Mouse (Mus musculus) gastrocnemius, postnatal 25 days (tissue): ENCODE results near the gene Tmem273. TPM values are rescaled to one million over a fixed set of nuclear protein-coding genes. Genes with fewer than 3 reads are reported as not detected.

Experiments used
- DNase-seq: peaks from one replicate; pipeline ENCODE4 v3.0.0; 2022
- total RNA-seq, 2 experiments: library from RNA; stranded (reverse); gene quantifications; 1 replicate in 1 of 2; 2 replicates in 1 of 2; pipeline ENCODE4 v1.2.3; 2021

The Tmem273 gene
- total RNA-seq, 2 experiments from 2014 or later: not detected

DNA sequence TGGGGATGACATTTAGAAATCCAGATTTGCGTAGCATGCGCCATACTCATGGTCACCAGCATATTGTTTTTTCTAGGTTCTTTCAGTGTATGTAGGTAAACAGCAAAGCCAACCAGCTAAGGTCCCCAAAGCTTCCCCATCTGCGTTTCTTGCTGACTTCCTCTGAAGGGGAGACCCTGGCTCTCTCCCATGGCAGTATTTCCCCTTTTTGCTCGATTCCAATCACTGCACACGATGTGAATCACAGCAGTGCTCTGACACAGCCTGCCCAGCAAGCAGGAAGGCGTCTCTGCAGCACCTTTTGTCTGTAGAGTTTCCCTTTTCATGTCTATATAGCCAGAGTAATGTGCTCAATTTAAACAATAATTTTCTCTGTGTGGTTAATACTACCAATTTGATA, 26.7 kb downstream of the Tmem273 start:
- DNase-seq: no peak

DNA sequence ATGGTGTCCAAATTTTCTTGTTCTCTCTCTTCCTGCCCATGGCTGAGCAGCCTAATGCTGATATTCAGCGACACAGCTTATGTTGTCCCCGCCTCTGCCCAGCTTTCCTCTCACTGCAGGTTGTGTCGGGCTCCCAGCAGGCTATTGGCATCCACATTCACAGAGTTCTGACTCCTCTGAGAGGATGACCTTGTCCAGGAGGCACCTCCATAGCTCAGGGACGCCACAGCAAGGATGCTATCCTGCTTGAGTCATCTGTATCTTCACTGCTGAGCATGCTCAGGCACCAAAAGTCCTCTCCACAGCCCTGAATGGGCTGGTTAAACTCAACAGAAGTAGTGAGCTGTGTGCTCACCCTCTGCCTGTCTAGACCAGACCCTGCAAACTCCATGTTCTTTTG, 29.2 kb downstream of the Tmem273 start:
- no peak for DNase-seq

DNA sequence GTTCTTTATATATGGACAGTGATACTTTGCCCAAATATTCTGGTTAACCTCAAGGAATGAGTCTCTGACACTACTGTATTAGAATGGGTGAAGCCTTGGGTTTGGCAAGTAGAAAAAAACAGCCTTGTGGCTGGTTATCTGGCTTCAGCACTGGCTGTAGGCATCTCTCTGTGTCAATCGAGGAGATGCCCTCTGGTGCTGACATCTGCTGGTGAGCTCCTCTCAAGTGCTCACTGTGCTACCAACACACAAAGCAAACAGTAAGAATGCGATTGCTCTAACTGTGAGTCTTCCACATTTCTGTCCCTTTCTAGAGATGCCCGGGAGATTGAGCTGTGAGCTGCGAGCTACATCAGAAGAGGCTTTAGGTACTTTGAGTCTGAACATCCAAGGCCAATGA, 30.8 kb downstream of the Tmem273 start:
- DNase-seq: no peak

DNA sequence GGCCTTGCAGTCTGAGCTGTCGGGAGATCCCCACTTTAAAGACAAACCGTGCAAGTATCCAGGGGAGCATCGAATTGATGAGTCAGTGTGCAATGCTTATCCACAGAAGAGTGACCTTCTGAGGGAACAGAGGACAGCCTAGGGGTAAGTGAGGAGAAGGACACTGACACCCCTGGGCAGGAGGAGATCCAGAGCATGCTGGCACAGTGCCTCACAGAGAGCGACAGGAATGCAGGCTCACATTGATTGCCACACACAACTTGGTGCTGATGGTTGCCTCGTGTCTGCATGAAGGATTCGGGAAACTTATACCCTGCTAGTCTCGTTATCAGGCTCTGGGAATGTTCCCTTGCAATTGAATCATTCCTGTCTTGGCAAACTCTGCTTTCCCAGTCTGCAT, 31.5 kb downstream of the Tmem273 start:
- DNase-seq: no peak

DNA sequence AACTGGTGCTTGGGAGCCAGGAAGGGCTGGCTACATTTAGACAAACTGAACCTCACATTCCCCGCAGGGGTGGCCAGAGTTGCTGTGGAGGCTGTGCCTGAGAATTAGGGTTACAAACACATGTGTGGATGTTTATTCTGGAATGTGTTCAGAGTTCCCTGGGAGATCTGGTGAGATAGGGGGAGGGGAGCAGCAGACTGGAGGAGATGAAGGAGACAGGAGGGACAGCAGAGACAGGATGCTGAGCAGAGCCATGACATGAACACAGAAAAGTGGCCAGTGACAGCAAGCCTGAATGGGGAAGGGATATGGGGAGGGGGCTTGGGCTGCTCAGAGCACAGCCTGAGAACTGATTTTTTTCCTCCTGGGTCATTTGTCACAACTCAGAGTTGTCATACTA, 33.5 kb downstream of the Tmem273 start:
- no peak for DNase-seq

DNA sequence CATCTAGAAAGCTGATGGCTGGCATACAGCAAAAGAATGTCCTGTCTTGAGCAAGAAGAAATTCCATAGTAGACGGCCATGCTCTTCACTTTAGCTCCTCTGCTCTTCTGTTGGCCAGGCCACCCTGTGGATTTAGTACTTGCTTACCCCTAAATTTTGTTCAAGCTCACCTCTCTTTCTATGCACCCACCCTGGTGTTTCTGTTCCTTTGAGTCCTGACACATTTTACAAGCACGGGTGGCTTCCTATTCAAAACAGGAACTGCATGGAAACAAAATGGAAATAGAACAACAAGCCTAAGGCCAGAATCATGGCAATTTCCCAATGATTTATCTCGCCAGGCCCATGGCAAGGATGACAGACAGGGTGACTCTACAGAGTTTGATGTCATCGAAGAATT, 37.0 kb downstream of the Tmem273 start:
- no peak for DNase-seq

DNA sequence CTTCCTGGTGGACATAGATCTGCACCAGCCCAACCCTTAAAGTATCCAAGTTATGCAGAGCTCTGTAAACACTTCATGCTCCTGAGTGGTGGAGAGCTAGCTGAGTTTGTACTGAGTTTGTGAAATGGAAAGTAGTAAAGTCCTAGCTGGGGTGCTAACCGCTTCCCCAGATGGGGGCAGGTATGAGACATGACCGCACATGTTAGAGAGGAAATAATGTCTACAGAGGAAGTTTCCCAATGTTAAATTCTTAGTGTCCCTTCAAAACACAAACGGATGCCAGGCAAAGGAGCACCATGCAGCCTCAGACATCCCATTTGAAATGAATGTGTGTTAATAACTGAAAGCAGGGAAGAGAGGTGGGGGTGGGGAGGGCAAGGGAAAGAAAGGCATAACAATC, 38.1 kb downstream of the Tmem273 start:
- no peak for DNase-seq

DNA sequence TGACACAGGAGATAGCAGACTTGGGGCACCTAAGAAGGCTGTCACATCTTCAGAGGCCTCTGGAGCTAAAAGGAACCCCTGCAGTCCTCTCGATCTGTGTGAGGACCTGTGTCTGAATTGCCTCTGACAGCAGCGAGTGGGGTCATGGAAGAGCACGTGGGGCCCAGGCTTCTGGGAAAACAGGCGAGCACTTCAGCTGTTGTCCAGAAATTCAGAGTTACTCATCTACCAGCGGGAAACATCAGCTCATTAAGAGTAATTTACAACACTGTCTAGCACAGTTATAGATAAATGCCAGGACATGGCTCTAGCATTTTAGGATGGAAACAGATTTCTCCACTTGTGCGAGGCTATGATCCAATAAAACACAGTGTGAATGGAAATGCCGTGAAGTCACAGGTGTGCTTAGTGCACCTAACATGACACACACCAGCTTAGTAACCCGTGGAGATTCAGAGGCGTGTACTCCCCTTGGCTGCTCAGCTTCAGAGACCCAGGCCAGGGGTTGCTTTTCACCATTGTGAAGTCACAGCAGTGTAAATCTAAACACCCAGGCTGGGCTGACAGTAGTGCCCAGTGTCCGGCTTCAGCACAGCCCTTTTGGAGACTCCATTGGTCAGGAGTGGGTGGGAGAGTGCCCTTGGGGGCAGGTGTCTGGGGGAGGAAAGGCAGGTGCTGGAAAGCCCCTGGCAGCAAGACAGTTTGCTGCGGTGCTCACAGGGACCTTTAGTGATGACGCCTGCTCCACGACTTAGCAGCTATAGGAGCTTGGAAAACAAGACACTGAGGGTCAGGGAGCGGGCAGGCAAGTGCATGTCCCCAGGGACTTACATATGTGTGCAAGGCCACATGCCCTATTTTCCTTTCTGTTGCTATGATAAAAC, 38.7 kb downstream of the Tmem273 start:
- DNase-seq: no peak

DNA sequence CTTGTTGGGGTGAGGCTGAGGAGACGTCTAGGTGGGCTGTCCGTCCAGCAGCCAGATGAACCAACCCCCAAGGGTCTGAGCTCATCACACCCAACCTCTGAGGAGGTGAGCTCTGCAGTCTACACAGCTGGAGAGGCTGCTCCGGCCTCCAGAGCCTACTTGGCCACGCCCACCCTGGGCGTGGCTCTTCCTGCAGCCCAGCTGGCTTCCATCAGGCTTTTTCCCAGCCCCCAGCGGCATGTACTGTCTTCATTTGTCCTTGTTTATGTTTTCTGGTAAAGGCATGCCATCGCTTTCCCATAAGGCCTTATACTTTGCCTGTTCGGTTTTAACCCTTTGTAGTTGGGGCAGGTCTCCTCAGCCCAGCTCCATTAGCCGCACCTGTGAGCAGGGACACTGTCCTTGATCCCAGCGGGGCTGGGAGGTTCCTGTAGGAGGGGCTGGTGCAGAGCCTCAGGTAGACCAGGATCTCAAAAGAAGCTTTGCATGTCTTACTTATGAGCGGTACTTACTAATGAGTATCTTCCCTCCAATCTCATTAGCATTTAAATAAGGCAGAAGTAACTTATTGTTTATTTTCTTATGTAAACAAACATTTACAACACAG, 39.8 kb downstream of the Tmem273 start:
- DNase-seq: peak; percentile 47

DNA sequence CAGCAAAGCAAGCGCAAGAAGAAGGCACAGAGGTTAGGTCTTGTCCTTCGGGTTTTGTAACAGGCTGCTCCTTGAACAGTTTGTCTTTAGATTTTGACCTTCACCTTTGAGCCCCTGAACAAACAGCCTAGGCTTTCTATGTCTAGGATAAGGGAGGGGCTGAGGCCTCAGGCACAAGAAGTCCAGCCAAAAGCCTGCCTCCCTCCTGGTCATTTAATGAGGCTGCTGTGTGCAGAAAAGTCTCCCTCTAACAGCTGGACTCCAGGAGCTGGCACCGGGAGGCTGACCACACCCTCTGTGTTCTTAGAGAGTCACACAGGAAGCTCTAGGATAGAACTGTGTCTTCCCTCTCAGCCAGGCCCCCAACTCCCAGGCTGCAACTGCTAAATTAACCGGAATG, 41.4 kb downstream of the Tmem273 start:
- DNase-seq: peak; percentile 81

DNA sequence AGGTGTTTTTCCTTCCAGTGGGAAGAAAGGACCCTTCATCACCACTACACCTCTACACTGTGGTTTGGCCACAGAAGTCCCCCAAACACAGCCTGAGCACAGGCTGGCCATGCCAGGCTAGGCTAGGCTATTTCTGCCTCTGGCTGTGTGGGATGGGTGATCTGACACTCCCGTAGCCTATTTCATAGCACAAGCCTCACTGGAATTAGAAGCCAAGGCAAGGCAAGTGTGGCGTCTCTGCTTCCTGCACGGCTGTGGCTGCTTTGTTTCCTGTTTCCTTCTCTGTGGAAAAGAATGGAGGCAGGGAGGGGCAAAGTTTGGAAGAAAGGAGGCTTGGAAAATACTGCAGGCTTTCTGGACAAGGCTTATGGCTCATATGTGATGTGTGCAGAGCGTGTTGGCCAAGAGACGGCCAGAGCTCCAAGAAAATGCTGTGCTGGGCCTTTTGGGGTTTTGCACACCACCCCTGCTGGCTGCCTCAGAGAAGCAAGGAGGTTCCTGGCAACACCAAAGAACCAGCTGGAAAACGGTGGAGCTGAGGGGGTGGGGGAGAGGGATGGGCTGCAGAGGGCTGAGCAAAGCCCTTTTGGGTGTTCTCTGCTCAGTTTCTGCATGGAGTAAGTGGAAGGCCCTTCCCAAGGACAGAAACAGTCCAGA, 42.4 kb downstream of the Tmem273 start:
- peak; percentile 80 for DNase-seq

DNA sequence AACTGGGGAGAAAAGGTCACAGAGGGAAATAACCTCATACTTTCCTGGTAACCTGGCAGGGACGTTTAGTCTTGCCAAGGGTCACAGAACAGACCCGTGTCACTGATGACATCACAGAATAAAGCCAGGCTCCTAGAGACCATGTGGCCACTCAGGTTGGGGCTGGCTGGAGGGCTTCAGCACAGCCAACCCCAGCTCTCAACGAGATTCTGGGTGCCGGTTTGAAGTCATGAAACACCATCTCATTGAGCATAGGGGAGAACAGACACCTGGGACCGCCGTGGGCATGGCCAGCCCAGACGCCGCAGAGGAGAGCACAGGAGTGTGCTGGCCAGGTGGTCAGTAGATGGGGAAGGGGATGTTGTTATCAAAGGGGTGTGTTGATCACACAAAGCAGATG, 48.1 kb downstream of the Tmem273 start, which contains the start of gene Fam170b:
TSS of gene Fam170b (plus strand) at position 116 of the 400 bp plus-strand sequence.
- no peak for DNase-seq

DNA sequence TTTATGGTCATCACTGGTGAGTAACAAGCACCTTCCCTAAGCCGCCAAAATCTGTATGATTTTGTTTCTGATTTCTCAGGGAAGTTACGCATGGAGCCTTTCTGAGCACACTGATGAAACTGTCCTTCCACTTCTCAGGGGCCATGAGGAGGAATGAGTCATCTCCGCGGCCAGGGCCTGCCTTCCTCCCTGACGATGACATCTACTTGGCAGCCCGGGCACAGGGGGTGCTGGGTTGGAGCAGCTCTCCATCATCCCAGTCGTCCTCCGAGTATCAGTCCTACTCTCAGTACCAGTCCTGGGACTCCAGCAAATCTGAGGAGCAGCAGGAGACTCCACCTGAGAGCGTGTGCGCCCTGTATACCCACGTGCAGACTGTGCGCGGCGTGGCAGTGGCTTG, 49.4 kb downstream of the Tmem273 start:
- no peak for DNase-seq

DNA sequence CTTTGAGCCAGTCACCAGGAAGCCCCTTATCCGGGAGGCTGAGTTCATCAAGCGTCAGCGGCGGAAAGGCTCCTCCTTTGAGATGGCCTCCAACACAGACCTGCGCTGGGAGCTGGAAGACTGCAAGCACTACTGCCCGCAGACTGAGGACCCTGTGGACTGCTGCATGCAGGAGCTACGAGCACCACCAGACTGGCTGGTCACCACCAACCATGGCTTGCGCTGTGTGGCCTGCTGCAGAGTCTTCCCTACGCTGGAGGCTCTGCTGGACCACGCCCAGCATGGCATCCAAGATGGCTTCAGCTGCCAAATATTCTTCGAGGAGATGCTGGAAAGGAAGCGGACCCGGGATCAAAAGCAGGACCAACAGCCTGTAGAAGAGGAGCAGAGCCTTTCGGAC, 49.8 kb downstream of the Tmem273 start:
- no peak for DNase-seq

DNA sequence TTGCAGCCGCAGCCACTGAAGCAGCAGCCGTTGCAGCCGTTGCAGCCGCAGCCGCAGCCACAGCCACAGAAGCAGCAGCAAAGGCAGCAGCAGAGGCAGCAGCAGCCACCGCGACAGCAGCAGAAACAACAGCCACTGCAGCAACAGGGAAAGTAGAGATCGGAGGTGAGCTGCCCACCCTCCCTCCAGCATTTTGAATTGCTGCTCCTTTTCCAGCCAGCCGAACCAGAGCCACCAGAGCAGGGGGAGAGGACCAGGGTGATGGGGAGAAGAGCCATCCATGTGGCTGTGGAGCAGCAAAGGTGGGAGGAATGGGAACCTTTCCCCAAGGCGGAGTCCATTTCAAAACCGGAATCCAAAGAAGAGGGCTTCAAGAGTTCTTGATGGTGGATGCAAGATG, 50.4 kb downstream of the Tmem273 start:
- DNase-seq: no peak

DNA sequence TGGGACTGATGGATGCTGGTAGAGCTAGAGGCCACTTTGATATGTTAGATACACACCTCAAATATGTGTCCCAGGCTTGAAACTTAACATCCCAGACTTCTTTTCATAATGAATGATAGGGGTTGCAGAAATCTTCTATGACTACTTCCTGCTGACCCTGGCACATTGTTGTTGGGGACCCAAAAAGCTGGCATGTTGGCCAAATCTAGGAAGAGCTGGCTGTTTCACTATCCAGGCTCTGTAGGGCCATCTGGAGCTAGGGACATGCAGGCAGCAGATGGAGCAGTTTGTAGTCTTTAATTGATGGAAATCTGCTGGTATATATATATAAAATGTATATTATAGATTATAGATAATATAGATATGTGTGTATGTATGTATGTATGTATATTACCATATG, 56.3 kb downstream of the Tmem273 start:
- DNase-seq: no peak

DNA sequence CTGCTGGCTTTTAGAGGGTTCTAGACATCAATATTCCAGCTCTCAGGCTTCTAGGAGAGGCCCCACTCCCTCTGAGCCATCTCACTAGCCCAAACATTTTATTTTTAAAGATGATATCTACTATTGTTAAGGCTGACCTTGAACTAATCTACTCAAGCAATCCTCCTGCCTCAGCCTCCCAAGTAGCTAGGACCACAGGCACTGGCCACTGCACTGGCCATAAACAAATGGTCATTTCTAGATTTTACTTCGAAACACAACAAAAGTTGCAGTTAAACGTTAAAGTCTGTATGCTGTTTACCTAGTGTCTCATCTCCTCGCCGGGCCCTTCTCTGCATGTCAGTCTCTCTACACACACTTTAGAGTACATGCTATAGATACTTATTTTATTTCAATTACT, 68.3 kb downstream of the Tmem273 start:
- no peak for DNase-seq

DNA sequence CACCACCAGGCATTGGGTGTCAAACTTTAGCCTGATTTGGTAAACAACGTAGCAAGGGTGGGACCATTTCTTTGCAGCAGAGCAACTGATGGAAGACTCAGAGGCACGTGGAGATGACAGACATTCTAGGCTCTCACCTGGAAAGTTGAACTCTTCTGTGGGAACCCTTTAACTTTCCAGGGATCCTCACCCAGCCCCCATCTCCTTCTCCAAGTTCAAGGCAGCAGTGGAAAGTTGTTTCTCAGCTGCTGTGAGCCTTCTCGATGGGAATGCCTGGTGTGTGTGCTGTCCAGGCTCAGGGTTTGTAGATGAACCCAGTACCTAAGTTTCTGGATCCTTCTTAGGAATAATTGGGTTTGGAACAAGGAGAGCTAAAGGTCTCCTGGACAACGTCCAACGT, 70.5 kb downstream of the Tmem273 start:
- no peak for DNase-seq

DNA sequence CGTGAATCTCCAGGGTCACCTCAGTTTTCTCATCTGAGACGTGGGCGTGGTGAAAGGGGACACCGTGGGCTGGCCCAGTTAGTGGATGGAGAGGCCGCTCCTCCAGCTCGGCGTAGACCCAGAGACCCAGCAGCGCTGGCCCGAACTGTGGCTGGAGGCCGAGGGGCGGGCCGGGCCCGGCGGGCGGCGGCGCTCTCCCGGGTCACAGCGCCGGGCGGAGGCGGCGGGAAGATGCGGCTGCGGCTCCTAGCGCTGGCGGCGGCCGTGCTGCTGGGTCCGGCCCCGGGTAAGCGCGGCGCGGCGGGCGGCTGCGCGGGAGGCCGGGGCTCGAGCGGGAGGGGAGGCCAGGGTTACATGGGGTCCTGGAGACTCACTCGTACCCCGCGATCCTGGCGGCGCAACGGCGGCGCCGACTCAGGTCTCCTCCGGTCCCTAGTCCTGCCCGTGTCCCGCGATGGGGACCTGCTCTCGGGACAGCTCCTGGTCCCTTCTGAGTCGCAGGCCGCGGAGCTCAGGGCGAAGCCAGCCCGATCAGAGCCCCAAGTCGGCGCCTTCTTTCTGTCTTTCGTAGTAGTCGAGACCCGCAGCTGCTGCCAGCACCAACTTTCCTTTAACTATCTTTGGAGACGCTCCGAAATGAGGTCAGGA, 71.0 kb downstream of the Tmem273 start, which contains the start of gene Vstm4:
TSS of gene Vstm4 (plus strand) at position 76 of the 648 bp plus-strand sequence.
- peak; percentile 84 for DNase-seq

DNA sequence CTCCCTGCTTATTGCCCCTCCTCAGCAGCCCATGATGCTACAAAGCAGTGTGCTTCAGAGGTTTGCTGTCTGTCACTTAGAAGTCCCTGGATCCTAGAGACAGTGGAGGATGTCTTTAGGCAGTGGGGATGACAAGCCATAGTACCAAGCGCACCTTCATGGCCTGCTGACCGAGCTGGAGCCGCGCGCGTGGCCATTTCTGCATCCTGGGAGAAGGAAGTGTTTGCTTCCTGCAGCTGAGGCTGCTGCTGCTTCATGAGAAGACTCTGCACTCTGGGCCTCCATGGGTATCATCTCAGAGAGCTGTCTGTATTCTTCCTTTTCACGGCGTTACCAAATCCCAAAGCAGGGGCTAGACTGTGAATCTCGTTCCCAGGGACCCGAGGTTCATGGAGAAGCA, 72.6 kb downstream of the Tmem273 start:
- no peak for DNase-seq

DNA sequence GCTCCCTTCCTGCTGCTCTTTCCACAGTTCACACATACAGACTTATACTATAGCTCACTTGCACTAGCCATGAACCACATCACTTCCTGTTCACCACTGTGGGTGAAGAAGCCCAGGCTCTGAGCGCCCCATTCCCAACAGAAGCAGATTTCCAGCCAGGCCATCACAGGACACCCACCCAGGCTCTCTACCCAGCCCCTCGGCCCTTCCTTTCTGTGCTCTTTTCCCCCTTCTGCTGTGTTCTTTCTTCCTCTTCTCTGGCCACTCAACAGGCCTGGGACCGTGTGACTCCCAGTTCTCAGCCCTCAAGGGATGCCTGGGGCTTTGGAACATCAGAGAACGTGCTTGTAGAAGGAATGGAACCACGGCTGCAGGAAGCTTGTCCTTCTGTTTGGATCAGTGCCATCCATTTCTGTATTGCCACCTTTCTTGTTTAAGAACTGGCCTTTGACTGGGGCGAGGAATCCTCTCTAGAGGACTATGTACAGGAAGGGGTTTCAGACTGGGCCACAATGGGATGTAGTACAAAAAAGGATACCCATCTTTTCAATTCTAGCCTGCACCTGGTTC, 73.3 kb downstream of the Tmem273 start:
- no peak for DNase-seq

DNA sequence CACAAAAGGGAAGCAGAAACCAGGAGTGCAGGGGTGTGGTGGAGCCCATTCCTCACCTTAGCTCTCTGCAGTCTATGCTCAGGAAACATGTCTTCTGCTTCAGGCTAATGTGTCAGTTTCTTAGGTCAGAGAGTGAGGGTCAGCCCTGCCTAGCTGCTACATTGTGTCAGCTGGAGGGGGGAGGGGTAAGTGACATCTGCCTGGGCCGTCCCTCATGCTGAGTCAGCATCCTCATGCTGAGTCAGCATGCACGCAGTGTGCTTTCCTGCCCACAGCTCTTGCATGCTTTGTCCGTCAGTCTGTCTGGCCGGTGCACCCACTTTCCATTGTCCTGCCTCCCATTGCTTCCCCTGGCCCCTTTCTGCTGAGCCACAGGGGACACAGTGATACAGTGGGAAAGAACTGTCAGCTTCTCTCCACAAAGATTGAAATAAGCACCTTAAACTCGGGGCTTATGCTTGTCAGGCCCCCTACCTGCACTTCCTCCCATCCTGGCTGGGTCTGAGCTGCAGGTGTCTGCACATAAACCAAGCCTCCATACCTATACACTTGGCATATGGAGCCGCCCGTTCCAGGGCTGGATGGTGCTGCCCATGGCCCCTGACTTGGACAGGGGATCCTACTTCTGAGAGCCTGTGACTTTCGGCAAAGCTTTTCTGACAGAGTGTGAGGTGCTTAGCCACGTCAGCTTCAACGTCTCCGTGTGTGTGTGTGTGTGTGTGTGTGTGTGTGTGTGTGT, 74.2 kb downstream of the Tmem273 start:
- no peak for DNase-seq
